Mouse (Mus musculus): ENCODE measurements around the gene Trdmt1. TPM values are rescaled to one million over a fixed set of nuclear protein-coding genes. Genes with fewer than 3 reads are reported as not detected.
"Not testable (repeated sequence)": the region's sequence is repeated elsewhere in the genome, so short reads cannot be mapped to it uniquely, and the experiment has no call there.

Trdmt1 gene
- polyA plus RNA-seq (2012; rRNA removed) = 1.1 and 1.2 TPM in 2 replicates

GRCm38 (mm10) chr2:13544193-13544824 lies at the start of gene Trdmt1:
Gene Trdmt1, minus strand, starts transcription at chr2:13544668.
- TF ChIP-seq CTCF (IDR thresholded peaks at IDR 0.05; ENCODE audit: extremely low read depth, insufficient read depth, insufficient read length, insufficient replicate concordance) = no peak
- peak; percentile 17 for TF ChIP-seq POLR2A (IDR thresholded peaks at IDR 0.05; ENCODE audit: low read depth, low read length)
- H3K36me3 ChIP-seq (ENCODE audit: control insufficient read depth, insufficient read depth, low read length) = no peaks in the 10 kb centered on the region
- WGBS = under 1% methylated on average over 35 of the region's 39 CpGs
- peaks cover 2% of the 10 kb centered on the region; the same call in 1 of the 2 replicates for H3K4me1 ChIP-seq (ENCODE audit: control insufficient read depth, insufficient read depth, insufficient read length)
- no peaks in the 10 kb centered on the region for H3K27me3 ChIP-seq (ENCODE audit: control insufficient read depth, insufficient read depth, low read length)
- DNase-seq (ENCODE audit: low read depth in 1 of 2, low spot score in 2 of 2) = peak; percentile 68 to 73
- H3K27ac ChIP-seq (ENCODE audit: insufficient read depth, low read length) = peak within 1 kb of the TSS; percentile 94
- peak within 1 kb of the TSS; percentile 92 for H3K4me3 ChIP-seq (ENCODE audit: extremely low read depth, insufficient read depth, insufficient read length)

GRCm38 (mm10) chr2:13593328-13593727 lies 48.9 kb upstream of the Trdmt1 start:
- Histone ChIP-seq H3K4me3 (ENCODE audit: extremely low read depth, insufficient read depth, insufficient read length) (no peak overlapping the region), H3K4me1 (ENCODE audit: control insufficient read depth, insufficient read depth, insufficient read length) (no peaks in the 10 kb centered on the region), H3K27ac (ENCODE audit: insufficient read depth, low read length) (no peak overlapping the region), H3K36me3 (ENCODE audit: control insufficient read depth, insufficient read depth, low read length) (no peaks in the 10 kb centered on the region), H3K27me3 (ENCODE audit: control insufficient read depth, insufficient read depth, low read length) (no peaks in the 10 kb centered on the region)
- WGBS = 76% methylated on average over 4 of the region's 4 CpGs
- no peak for TF ChIP-seq CTCF (IDR thresholded peaks at IDR 0.05; ENCODE audit: extremely low read depth, insufficient read depth, insufficient read length, insufficient replicate concordance)
- no peak for TF ChIP-seq POLR2A (IDR thresholded peaks at IDR 0.05; ENCODE audit: low read depth, low read length)
- no peak for DNase-seq (ENCODE audit: low read depth in 1 of 2, low spot score in 2 of 2)

GRCm38 (mm10) chr2:13583746-13584145 lies 39.3 kb upstream of the Trdmt1 start:
- H3K27ac ChIP-seq (ENCODE audit: insufficient read depth, low read length); DNase-seq (ENCODE audit: low read depth in 1 of 2, low spot score in 2 of 2); H3K4me1 ChIP-seq (ENCODE audit: control insufficient read depth, insufficient read depth, insufficient read length); H3K27me3 ChIP-seq (ENCODE audit: control insufficient read depth, insufficient read depth, low read length); H3K4me3 ChIP-seq (ENCODE audit: extremely low read depth, insufficient read depth, insufficient read length): not testable (repeated sequence)
- H3K36me3 ChIP-seq (ENCODE audit: control insufficient read depth, insufficient read depth, low read length) = peaks cover 28% of the 10 kb centered on the region

- H3K36me3 ChIP-seq (ENCODE audit: control insufficient read depth, insufficient read depth, low read length) = peaks cover 36% of the 10 kb centered on the region
- WGBS = 88% methylated on average over 3 of the region's 3 CpGs
- no peak overlapping the region for H3K27ac ChIP-seq (ENCODE audit: insufficient read depth, low read length)
- no peaks in the 10 kb centered on the region for H3K27me3 ChIP-seq (ENCODE audit: control insufficient read depth, insufficient read depth, low read length)
- no peak for DNase-seq (ENCODE audit: low read depth in 1 of 2, low spot score in 2 of 2)
- H3K4me1 ChIP-seq (ENCODE audit: control insufficient read depth, insufficient read depth, insufficient read length) = no peaks in the 10 kb centered on the region
- TF ChIP-seq POLR2A (IDR thresholded peaks at IDR 0.05; ENCODE audit: low read depth, low read length) (no peak), CTCF (IDR thresholded peaks at IDR 0.05; ENCODE audit: extremely low read depth, insufficient read depth, insufficient read length, insufficient replicate concordance) (no peak)
- H3K4me3 ChIP-seq (ENCODE audit: extremely low read depth, insufficient read depth, insufficient read length) = no peak overlapping the region
These were observed 37.7 kb upstream of the Trdmt1 start for GRCm38 (mm10) chr2:13582184-13582583.

- H3K36me3 ChIP-seq (ENCODE audit: control insufficient read depth, insufficient read depth, low read length) = peaks cover 41% of the 10 kb centered on the region
- no peak overlapping the region for H3K27ac ChIP-seq (ENCODE audit: insufficient read depth, low read length)
- TF ChIP-seq POLR2A (IDR thresholded peaks at IDR 0.05; ENCODE audit: low read depth, low read length) (no peak), CTCF (IDR thresholded peaks at IDR 0.05; ENCODE audit: extremely low read depth, insufficient read depth, insufficient read length, insufficient replicate concordance) (peak; percentile 37; the same call in 1 of the 2 replicates)
- WGBS = 65% methylated on average over 11 of the region's 11 CpGs
- H3K4me1 ChIP-seq (ENCODE audit: control insufficient read depth, insufficient read depth, insufficient read length) = peaks cover 5% of the 10 kb centered on the region
- no peak overlapping the region for H3K4me3 ChIP-seq (ENCODE audit: extremely low read depth, insufficient read depth, insufficient read length)
- H3K27me3 ChIP-seq (ENCODE audit: control insufficient read depth, insufficient read depth, low read length) = no peaks in the 10 kb centered on the region
- DNase-seq (ENCODE audit: low read depth in 1 of 2, low spot score in 2 of 2) = peak in 1 of 2 experiments; percentile 26
These were observed 35.5 kb upstream of the Trdmt1 start for GRCm38 (mm10) chr2:13579991-13580390.

GRCm38 (mm10) chr2:13579315-13579714 lies 34.8 kb upstream of the Trdmt1 start:
- Histone ChIP-seq H3K36me3 (ENCODE audit: control insufficient read depth, insufficient read depth, low read length) (peaks cover 41% of the 10 kb centered on the region), H3K27me3 (ENCODE audit: control insufficient read depth, insufficient read depth, low read length) (no peaks in the 10 kb centered on the region), H3K27ac (ENCODE audit: insufficient read depth, low read length) (no peak overlapping the region), H3K4me3 (ENCODE audit: extremely low read depth, insufficient read depth, insufficient read length) (no peak overlapping the region), H3K4me1 (ENCODE audit: control insufficient read depth, insufficient read depth, insufficient read length) (peaks cover 5% of the 10 kb centered on the region)
- WGBS = 82% methylated on average over 8 of the region's 8 CpGs
- no peak for DNase-seq (ENCODE audit: low read depth in 1 of 2, low spot score in 2 of 2)
- TF ChIP-seq POLR2A (IDR thresholded peaks at IDR 0.05; ENCODE audit: low read depth, low read length) (no peak), CTCF (IDR thresholded peaks at IDR 0.05; ENCODE audit: extremely low read depth, insufficient read depth, insufficient read length, insufficient replicate concordance) (no peak)

- H3K27me3 ChIP-seq (ENCODE audit: control insufficient read depth, insufficient read depth, low read length) = no peaks in the 10 kb centered on the region
- peaks cover 5% of the 10 kb centered on the region for H3K4me1 ChIP-seq (ENCODE audit: control insufficient read depth, insufficient read depth, insufficient read length)
- 88% methylated on average over 14 of the region's 14 CpGs for WGBS
- TF ChIP-seq POLR2A (IDR thresholded peaks at IDR 0.05; ENCODE audit: low read depth, low read length) (no peak), CTCF (IDR thresholded peaks at IDR 0.05; ENCODE audit: extremely low read depth, insufficient read depth, insufficient read length, insufficient replicate concordance) (no peak)
- no peak for DNase-seq (ENCODE audit: low read depth in 1 of 2, low spot score in 2 of 2)
- no peak overlapping the region for H3K4me3 ChIP-seq (ENCODE audit: extremely low read depth, insufficient read depth, insufficient read length)
- no peak overlapping the region for H3K27ac ChIP-seq (ENCODE audit: insufficient read depth, low read length)
- H3K36me3 ChIP-seq (ENCODE audit: control insufficient read depth, insufficient read depth, low read length) = peaks cover 41% of the 10 kb centered on the region
These were observed 34.1 kb upstream of the Trdmt1 start for GRCm38 (mm10) chr2:13578473-13579152.
